Mouse (Mus musculus) kidney, postnatal 0 days (tissue): ENCODE results near the gene Fosl1. TPM values are rescaled to one million over a fixed set of nuclear protein-coding genes. Genes with fewer than 3 reads are reported as not detected.

ENCODE experiments used
- ATAC-seq: fragments of 200-750 bp; cut with Nextera tagmentation; replicated peaks from 2 replicates; pipeline ENCODE4 v1.8.0; 2017; ENCODE audit warnings: low read depth, moderate number of reproducible peaks, moderate TSS enrichment, moderate library complexity; ENCODE audit not compliant: low FRiP score
- DNase-seq: peaks from one replicate; pipeline ENCODE4 v3.0.0-alpha.2; 2016; ENCODE audit warnings: low spot score
- H3K27ac ChIP-seq: fragments of 300-500 bp; sonication (generic); 2 replicates; pipeline ENCODE4 v1.5.1; 2014; ENCODE audit warnings: mild to moderate bottlenecking
- H3K27me3 ChIP-seq: fragments of 300-500 bp; sonication (generic); 2 replicates; pipeline ENCODE4 v1.6.1; 2014; ENCODE audit warnings: low read length, mixed read lengths; ENCODE audit not compliant: insufficient read depth
- H3K36me3 ChIP-seq: fragments of 300-500 bp; sonication (generic); 2 replicates; pipeline ENCODE4 v1.6.1; 2014; ENCODE audit warnings: low read length, mixed read lengths; ENCODE audit not compliant: insufficient read depth
- H3K4me1 ChIP-seq: fragments of 300-500 bp; sonication (generic); replicated peaks from 2 replicates; pipeline ENCODE4 v1.6.1; 2014; ENCODE audit warnings: antibody characterized with exemption, low read length, mixed read lengths; ENCODE audit not compliant: insufficient read depth
- H3K4me2 ChIP-seq: fragments of 300-500 bp; sonication (generic); 2 replicates; pipeline ENCODE4 v1.6.1; 2014; ENCODE audit warnings: mild to moderate bottlenecking, low read length, moderate library complexity, mixed read lengths
- H3K4me3 ChIP-seq: fragments of 300-500 bp; sonication (generic); replicated peaks from 2 replicates; pipeline ENCODE4 v1.5.1; 2014; ENCODE audit warnings: low read depth, low read length
- H3K9ac ChIP-seq: fragments of 300-500 bp; sonication (generic); 2 replicates; pipeline ENCODE4 v1.6.1; 2014; ENCODE audit warnings: low read depth, low read length
- H3K9me3 ChIP-seq: fragments of 300-500 bp; sonication (generic); replicated peaks from 2 replicates; pipeline ENCODE4 v1.6.1; 2016; ENCODE audit warnings: low read length, inconsistent platforms, mixed read lengths
- CTCF ChIP-seq: IDR thresholded peaks from 2 replicates; pipeline ENCODE4 v1.5.1; 2016; ENCODE audit warnings: antibody characterized with exemption, low read depth, mild to moderate bottlenecking, moderate library complexity
- WGBS: fragments of 180-500 bp; shearing (Covaris S2); extraction: QIAGEN DNeasy Blood & Tissue Kit; methylation state at CpG from one replicate; pipeline ENCODE4 v1.1.7; 2014; 5-methylcytosine and 5-hydroxymethylcytosine counted together
- polyA plus RNA-seq: library from polyadenylated mRNA; unstranded; fragments of >200 nt; fragmentation: Nextera tagmentation; extraction: Ambion mirVana; gene quantifications from 2 replicates; pipeline ENCODE4 v1.2.1, GENCODE M21; 2015

Gene Fosl1
- polyA plus RNA-seq, 1 experiment from 2014 or later: not detected

- TF ChIP-seq CTCF: no peak
- Histone ChIP-seq H3K4me1 (peaks cover 4% of the 10 kb centered on the region; the same call in 1 of the 2 replicates), H3K9me3 (no peaks in the 10 kb centered on the region), H3K27me3 (no peaks in the 10 kb centered on the region), H3K4me3 (no peak overlapping the region), H3K4me2 (peak overlapping the region; percentile 61), H3K36me3 (0 out of 2 replicates have a peak, but pooled peaks cover 6% of the 10 kb centered on the region), H3K9ac (no peak overlapping the region), H3K27ac (peak overlapping the region; percentile 98)
- 81% methylated on average over 13 of the region's 13 CpGs for WGBS
- ATAC-seq (no peak), DNase-seq (peak; percentile 56)
These were observed 39.0 kb upstream of the Fosl1 start for GRCm38 (mm10) chr19:5408057-5409001.

- Histone ChIP-seq H3K27ac (peak overlapping the region; percentile 73), H3K4me2 (no peak overlapping the region), H3K36me3 (0 out of 2 replicates have a peak, but pooled peaks cover 6% of the 10 kb centered on the region), H3K9me3 (no peaks in the 10 kb centered on the region), H3K4me3 (no peak overlapping the region), H3K4me1 (peaks cover 4% of the 10 kb centered on the region; the same call in 1 of the 2 replicates), H3K27me3 (no peaks in the 10 kb centered on the region), H3K9ac (no peak overlapping the region)
- no peak for ATAC-seq
- DNase-seq: no peak
- TF ChIP-seq CTCF: no peak
- 73% methylated on average over 5 of the region's 5 CpGs for WGBS
These were observed 38.3 kb upstream of the Fosl1 start for GRCm38 (mm10) chr19:5409068-5409467.

- WGBS: 83% methylated on average over 5 of the region's 5 CpGs
- Histone ChIP-seq H3K9me3 (no peaks in the 10 kb centered on the region), H3K4me1 (peaks cover 3% of the 10 kb centered on the region; the same call in 1 of the 2 replicates), H3K4me2 (no peak overlapping the region), H3K36me3 (0 out of 2 replicates have a peak, but pooled peaks cover 6% of the 10 kb centered on the region), H3K27me3 (no peaks in the 10 kb centered on the region), H3K4me3 (no peak overlapping the region), H3K9ac (no peak overlapping the region), H3K27ac (no peak overlapping the region)
- DNase-seq (no peak), ATAC-seq (no peak)
- TF ChIP-seq CTCF: no peak
These were observed 36.7 kb upstream of the Fosl1 start for GRCm38 (mm10) chr19:5410641-5411040.

GRCm38 (mm10) chr19:5411961-5412360 lies 35.4 kb upstream of the Fosl1 start:
- Histone ChIP-seq H3K36me3 (0 out of 2 replicates have a peak, but pooled peaks cover 6% of the 10 kb centered on the region), H3K27ac (no peak overlapping the region), H3K27me3 (no peaks in the 10 kb centered on the region), H3K4me3 (no peak overlapping the region), H3K4me1 (no peaks in the 10 kb centered on the region; the same call in 1 of the 2 replicates), H3K4me2 (no peak overlapping the region), H3K9ac (no peak overlapping the region), H3K9me3 (no peaks in the 10 kb centered on the region)
- ATAC-seq: no peak
- 58% methylated on average over 5 of the region's 5 CpGs for WGBS
- TF ChIP-seq CTCF: no peak
- DNase-seq: no peak

DNA sequence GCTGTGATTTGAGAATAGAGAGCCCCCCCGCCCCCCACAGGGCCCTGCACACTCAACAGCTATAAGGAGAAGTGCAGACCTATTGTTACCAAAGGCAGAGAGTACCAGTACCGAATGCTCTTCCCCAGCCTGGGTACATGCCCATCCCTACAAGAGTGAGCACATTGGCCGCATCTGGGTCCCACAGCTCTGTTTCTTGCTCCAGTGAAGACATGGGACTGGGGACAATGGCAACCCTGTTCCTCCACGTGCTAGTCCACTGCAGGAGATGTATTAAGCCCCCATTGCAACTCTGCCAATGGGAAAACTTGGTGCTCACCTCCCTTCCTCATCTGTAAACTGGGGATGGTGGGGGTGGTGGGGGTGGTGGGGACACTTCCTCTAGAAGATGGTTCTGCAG lies 33.5 kb upstream of the Fosl1 start:
- TF ChIP-seq CTCF: no peak
- Histone ChIP-seq H3K36me3 (0 out of 2 replicates have a peak, but pooled peaks cover 7% of the 10 kb centered on the region), H3K4me3 (no peak overlapping the region), H3K27me3 (no peaks in the 10 kb centered on the region), H3K4me2 (no peak overlapping the region), H3K9ac (no peak overlapping the region), H3K27ac (no peak overlapping the region), H3K9me3 (no peaks in the 10 kb centered on the region), H3K4me1 (no peaks in the 10 kb centered on the region; the same call in 1 of the 2 replicates)
- WGBS: 73% methylated on average over 4 of the region's 4 CpGs
- ATAC-seq (no peak), DNase-seq (no peak)

GRCm38 (mm10) chr19:5414534-5414957 lies 32.8 kb upstream of the Fosl1 start:
- ATAC-seq: no peak
- Histone ChIP-seq H3K27ac (no peak overlapping the region), H3K9me3 (no peaks in the 10 kb centered on the region), H3K4me2 (no peak overlapping the region), H3K27me3 (no peaks in the 10 kb centered on the region), H3K4me3 (no peak overlapping the region), H3K4me1 (no peaks in the 10 kb centered on the region), H3K9ac (no peak overlapping the region), H3K36me3 (0 out of 2 replicates have a peak, but pooled peaks cover 2% of the 10 kb centered on the region)
- 46% methylated on average over 2 of the region's 2 CpGs for WGBS
- no peak for DNase-seq
- no peak for TF ChIP-seq CTCF
